Mouse (Mus musculus): ENCODE data around the gene Txndc2.
"Not testable (repeated sequence)": the region's sequence is repeated elsewhere in the genome, so short reads cannot be mapped to it uniquely, and the experiment has no call there.

The Txndc2 gene

GRCm38 (mm10) chr17:65656076-65656475 lies 14.1 kb upstream of the Txndc2 start:
- in situ Hi-C loops (cut with MseI, MboI), result no loop called here

GRCm38 (mm10) chr17:65655608-65656007 lies 13.6 kb upstream of the Txndc2 start:
- in situ Hi-C loops (cut with MseI, MboI), result no loop called here

DNA sequence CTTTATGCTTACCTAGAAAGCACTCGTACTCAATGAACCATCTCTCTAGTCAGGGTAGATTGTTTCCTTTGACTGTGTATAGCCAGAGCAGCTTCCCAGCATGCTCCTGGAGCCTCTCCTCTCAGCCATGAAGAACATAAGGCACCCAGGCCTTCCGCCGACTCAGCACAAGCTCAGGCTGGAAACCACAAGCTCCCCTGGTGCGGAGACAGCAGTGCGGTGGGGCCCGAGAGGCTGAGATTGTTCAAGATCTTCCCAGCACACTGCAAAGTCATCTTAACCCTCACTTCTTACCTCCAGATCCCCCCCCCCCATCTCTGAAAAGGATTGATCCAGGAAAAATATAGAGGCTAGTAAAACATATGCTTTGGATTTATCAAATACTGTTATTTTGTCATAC lies 8.6 kb upstream of the Txndc2 start:
- in situ Hi-C loops (cut with MseI, MboI), result no loop called here

DNA sequence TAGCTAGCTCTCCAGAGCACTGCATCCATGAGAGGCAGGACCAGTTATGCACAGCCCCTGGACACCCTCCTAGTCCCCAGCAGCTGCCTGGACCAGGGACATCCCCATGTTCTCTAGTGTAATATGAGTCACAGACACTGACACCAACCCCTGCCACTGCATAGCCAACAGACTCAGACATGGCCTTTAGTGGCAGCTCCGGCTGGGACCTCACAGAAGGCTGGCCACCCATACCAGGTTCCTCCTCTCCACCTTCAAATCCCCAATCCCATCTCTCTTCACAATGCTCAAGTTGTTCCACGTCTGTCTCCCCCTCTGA lies 7.2 kb upstream of the Txndc2 start:
- in situ Hi-C loops (cut with MseI, MboI), result no loop called here

DNA sequence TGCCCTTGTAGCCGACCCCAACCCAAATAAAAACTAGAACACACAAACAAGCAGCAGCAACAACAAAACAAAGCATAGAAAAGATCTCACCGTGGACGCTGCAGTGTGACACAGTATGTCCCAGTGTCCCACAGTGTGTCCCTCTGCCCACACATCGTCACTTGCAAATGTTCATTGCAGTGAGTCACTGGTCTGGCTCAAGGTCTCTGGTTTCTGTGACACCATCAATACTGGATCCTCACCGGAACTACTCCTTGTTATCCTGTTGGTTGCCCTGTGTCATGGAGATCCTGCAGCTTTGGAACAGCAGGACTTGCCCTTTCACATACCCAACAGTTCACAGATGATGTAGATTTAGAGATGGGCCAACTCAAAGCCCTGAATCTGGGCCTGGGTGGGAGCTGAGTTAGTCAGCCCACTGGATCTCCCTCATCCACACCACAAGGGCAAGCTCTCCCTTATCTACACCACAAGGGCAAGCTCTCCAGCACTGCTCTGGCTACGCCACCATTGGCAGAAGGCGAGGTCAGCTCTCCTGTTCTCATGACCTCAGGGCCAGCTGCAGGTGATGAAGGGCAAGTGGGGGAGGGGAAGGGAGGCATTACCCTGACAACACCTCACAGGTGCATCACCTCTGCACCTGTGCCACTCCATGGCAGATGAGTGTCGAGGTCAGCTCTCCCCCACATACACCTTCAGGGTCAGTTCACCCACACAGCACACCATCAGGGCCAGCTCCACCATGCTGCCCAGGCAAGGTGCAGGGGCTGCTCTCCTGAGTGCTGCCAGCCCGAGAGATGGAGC lies 6.6 kb upstream of the Txndc2 start:
- in situ Hi-C loops (cut with MseI, MboI), result no loop called here

DNA sequence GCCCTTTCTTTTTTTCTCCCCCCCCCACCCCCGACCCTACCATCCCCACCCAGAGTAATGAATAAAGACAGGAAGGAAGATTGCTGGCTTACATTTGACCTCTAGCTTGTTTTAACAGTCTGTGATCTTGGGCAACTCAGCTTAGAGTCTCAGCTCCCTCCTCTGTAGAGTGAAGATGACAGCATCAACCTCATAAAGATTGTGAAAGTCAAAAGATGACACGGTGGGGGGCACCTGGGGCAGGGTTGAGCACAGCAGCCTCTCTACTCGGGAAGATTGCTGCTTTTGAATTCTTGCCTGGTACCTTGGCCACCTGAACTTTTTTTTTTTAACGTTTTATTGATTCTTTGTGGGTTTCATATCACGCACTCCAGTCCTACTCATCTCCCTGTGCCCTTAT lies 6.0 kb upstream of the Txndc2 start:
- in situ Hi-C loops (cut with MseI, MboI), result no loop called here

DNA sequence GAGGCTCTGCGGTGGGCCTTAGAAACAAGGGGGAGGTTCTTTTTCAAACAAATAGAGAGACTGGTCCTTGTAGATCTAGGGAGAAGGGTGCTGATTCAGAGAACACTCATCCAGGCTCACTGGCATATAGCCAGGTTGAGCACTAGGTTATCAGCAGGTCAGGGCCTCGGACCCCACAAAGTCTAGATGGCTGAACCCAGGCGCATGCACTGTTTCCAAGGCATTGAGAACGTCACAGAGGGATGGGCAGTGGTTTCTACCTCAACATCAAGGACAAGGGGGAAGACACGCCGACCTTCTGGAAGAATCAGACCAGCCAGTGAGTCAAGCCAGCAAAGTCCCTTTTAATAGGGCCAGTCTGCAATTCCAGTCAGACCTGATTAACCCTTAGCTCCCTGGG lies 5.3 kb upstream of the Txndc2 start:
- in situ Hi-C loops (cut with MseI, MboI), result no loop called here

GRCm38 (mm10) chr17:65643579-65643978 lies 1.6 kb upstream of the Txndc2 start:
- in situ Hi-C loops (cut with MseI, MboI), result no loop called here

DNA sequence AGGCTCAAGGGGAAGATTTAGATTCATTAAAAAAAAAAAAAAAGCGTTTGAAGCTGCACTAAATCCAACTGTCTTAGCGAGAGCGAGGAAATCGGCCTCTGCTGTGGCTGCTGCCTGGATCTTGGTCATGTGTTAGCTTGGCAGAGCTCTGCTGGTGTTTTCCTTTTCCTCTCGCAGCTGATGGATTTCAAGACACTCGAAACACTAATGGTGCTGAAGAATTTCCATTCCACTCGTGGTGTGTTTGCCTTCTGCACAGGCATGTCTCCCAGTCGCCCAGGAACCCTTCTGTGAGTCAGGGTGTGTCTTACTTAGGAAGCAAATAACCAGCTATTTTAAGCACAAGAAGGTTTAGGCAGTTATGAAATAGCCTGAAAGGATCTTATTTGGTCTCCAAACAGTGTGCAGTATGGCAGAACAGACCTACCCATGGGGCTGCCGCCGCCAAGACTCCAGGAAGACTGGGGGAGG lies 1.1 kb upstream of the Txndc2 start:
- in situ Hi-C loops (cut with MseI, MboI), result no loop called here

DNA sequence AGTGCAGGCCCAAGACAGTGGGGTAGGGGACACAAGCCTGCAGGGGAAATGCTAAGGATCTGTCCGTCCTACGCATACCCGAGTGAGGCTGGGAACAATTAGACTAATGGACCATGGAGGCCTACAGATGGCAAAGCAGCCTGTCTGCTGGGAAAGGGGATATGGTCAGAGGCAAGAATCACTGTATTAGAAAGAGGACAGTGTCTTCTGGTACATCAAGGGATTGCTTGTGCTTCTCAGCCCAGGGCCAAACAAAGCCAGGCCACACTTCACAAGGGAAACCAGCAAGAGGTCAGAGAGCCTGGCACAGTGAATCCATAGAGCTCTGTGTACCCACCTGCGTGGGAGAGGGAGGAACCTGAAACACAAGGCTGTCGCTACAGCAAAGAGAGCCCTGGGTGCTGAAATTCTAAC lies 617 bp upstream of the Txndc2 start:
- in situ Hi-C loops (cut with MseI, MboI), result no loop called here

GRCm38 (mm10) chr17:65639144-65639543 lies 2.8 kb downstream of the Txndc2 start:
- in situ Hi-C loops (cut with MseI, MboI), result no loop called here

- in situ Hi-C loops (cut with MseI, MboI), result no loop called here
These were observed 6.1 kb downstream of the Txndc2 start for GRCm38 (mm10) chr17:65635715-65636360.

GRCm38 (mm10) chr17:65629943-65630342 lies 12.0 kb downstream of the Txndc2 start:
- in situ Hi-C loops (cut with MseI, MboI), result no loop called here

DNA sequence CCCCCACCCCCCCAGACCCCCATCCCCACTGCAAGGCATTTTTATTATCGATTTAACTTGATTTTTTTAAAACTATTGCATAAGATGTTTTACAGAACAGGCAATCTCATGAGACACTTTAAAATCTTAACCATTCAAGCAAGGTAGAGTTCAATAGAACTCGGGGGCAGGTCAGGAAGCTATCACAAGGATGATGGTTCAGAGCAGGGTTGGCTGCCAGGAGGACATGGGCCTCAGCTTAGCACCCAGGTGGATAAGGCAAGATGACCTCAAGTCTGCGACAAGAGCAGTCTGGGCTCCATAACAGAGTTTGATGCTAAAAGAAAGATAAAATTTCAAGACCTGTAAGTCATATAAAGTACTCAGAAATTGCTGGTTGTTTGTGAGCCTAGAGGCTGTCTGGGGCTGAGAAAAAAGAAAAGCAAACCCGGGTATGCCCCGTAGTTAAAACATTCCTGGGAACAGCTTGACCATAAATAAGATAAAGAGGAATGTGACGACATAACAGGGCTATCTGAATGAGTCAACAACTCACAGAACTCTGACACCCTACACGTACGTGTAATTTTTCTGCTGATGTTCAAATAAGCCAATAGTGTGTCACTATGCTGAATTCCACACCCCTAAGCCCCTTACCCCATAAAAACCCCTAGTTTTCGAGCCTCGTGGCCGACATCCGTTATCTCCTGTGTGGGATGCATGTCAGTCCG lies 13.0 kb downstream of the Txndc2 start:
- in situ Hi-C loops (cut with MseI, MboI), result not testable (repeated sequence)

DNA sequence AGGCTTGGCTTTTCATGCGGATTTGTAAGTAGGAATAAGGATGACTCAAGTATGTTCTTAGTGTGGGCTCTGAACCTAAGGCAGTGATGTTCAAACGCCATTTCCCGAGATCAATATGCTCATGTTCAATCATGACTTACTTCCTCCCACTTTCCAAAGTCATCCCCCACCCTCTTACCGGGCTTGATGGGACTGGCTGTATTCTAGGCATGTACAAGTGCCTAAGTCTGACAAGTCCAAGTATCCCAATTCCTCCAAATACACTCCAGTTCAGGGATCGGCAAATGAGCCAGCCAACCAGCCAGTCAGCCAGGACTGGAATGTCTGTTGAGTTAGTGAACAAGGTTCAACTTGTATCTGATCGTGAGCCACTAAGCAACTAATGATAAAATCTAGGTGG lies 15.7 kb downstream of the Txndc2 start:
- in situ Hi-C loops (cut with MseI, MboI), result no loop called here

GRCm38 (mm10) chr17:65625563-65625962 lies 16.4 kb downstream of the Txndc2 start:
- in situ Hi-C loops (cut with MseI, MboI), result no loop called here

DNA sequence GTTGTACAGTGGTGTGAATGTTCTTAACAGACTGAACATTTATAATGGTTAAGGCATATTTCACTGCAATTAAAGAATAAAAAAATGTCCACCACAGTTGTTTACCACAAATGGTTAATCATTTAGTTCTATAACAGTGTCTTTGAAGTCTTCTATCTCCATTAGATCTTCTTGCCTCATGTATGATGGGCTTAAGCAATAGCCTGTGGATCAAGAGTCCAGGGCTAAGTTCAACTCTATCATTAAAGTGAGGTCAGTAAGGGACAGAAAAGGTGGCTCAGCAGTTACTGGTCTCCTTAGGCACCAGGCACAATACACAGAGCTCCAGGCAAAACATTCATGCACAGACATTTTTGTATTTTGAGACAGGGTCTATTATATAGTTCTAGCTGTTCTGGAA lies 18.8 kb downstream of the Txndc2 start:
- in situ Hi-C loops (cut with MseI, MboI), result no loop called here

DNA sequence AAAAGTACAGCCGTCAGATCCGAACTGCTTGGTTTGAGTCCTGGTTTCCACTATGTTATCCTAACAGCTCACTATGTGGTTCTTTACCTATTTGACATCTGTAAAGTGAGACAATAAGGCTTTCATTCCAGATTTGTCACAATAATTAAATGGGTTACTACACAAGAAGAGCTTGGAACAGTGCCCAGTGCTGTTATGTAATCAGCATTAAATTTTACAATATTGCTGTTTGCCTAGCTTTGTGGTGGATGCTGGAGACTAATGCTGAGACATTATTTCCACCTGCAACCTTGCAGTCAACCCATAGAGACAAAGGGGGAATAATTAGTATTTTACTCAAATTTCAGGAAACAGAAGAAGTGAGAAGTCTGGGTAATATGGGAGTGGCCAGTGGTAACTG lies 23.5 kb downstream of the Txndc2 start:
- in situ Hi-C loops (cut with MseI, MboI), result no loop called here

GRCm38 (mm10) chr17:65615678-65616077 lies 26.3 kb downstream of the Txndc2 start:
- in situ Hi-C loops (cut with MseI, MboI), result no loop called here

DNA sequence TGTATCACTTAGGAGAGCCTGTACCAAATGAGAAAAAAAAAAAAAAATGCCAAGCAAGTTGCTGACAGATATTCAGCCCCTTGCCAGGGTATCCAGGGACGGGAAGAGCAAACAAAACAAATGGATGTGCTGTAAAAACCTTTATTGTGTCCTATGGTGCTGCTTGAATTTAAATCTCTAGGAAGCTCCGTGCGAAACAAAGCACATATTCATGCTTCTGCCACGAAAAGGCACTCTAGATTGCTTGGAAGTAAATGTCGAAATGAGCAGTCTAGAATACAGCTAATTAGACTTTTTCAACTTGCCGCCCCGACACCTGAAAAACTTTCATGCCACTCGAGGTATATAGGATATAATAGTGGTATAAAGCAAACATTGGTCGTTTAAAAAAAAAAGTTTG lies 27.5 kb downstream of the Txndc2 start:
- in situ Hi-C loops (cut with MseI, MboI), result no loop called here

GRCm38 (mm10) chr17:65613463-65614412 lies 28.2 kb downstream of the Txndc2 start, which contains the start of gene Vapa:
Gene Vapa (minus strand): TSS chr17:65613555.
- in situ Hi-C loops (cut with MseI, MboI), result no loop called here

DNA sequence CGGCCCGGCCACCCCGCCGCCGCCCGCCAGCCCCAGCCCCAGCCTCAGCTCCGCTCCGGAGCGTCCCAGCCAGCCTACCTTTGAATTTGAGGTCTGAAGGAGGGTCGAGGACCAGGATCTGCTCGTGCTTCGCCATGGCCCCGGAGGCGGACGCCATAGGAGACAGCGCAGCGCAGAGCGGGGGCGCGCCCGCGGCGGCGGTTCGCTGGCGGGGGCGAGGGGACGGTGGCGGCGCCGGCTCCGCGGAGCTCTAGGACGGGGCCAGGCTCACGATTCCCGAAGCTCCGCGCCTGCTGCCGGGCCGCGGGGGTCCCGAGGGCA lies 28.9 kb downstream of the Txndc2 start:
- in situ Hi-C loops (cut with MseI, MboI), result no loop called here

All from mouse trophoblast stem cell (cell line).